Mouse (Mus musculus) R1 (cell line): ENCODE data around the gene Prpf4.

Experiments
- DNase-seq: peaks from one replicate; pipeline ENCODE4 v3.0.0-alpha.2; 2018; ENCODE audit warnings: low read depth, low spot score

Gene Prpf4

GRCm38 (mm10) chr4:62437256-62437778 lies 28.7 kb downstream of the Prpf4 start:
- no peak for DNase-seq

- DNase-seq: no peak
These were observed 29.3 kb downstream of the Prpf4 start for GRCm38 (mm10) chr4:62437871-62438270.

- DNase-seq: no peak
These were observed 31.2 kb downstream of the Prpf4 start for GRCm38 (mm10) chr4:62439793-62440192.

GRCm38 (mm10) chr4:62440544-62440943 lies 31.9 kb downstream of the Prpf4 start:
- no peak for DNase-seq

GRCm38 (mm10) chr4:62440986-62441385 lies 32.4 kb downstream of the Prpf4 start:
- no peak for DNase-seq

GRCm38 (mm10) chr4:62454995-62455394 lies 46.4 kb downstream of the Prpf4 start:
- peak; percentile 63 for DNase-seq

- DNase-seq: no peak
These were observed 50.5 kb downstream of the Prpf4 start for GRCm38 (mm10) chr4:62459081-62459480.

- DNase-seq: no peak
These were observed 51.8 kb downstream of the Prpf4 start for GRCm38 (mm10) chr4:62460348-62460747.

GRCm38 (mm10) chr4:62463124-62463523 lies 54.5 kb downstream of the Prpf4 start:
- no peak for DNase-seq

- peak; percentile 65 for DNase-seq
These were observed 59.6 kb downstream of the Prpf4 start for GRCm38 (mm10) chr4:62468158-62468557.

- DNase-seq: peak; percentile 87
These were observed 62.0 kb downstream of the Prpf4 start, which contains the start of gene Wdr31 for GRCm38 (mm10) chr4:62470598-62471051. Gene Wdr31 (minus strand): TSS chr4:62470896.

GRCm38 (mm10) chr4:62472071-62472470 lies 63.5 kb downstream of the Prpf4 start:
- no peak for DNase-seq

- no peak for DNase-seq
These were observed 66.5 kb downstream of the Prpf4 start for GRCm38 (mm10) chr4:62475131-62475530.

- DNase-seq: no peak
These were observed 67.2 kb downstream of the Prpf4 start for GRCm38 (mm10) chr4:62475793-62476192.
